Mouse (Mus musculus): Measurements from ENCODE around the gene Npdc1. TPM values are rescaled to one million over a fixed set of nuclear protein-coding genes. Genes with fewer than 3 reads are reported as not detected.

Npdc1 gene
- total and polyA plus RNA-seq, 3 experiments, result 0.22 TPM; not detected in 2

- TF ChIP-seq TAL1 (conservative IDR thresholded peaks at IDR 0.05; ENCODE audit: low read depth, low read length), result no peak
- no peak for TF ChIP-seq GATA2 (IDR thresholded peaks at IDR 0.05; ENCODE audit: borderline replicate concordance, low read depth, low read length)
- TF ChIP-seq CTCF (IDR thresholded peaks at IDR 0.05; ENCODE audit: low read depth, low read length), result no peak
- TF ChIP-seq POLR2AphosphoS5 (IDR thresholded peaks at IDR 0.05; ENCODE audit: insufficient replicate concordance, low read depth, low read length), result no peak
- no peak for TF ChIP-seq GATA1 (IDR thresholded peaks at IDR 0.05; ENCODE audit: borderline replicate concordance, low read length)
- peak; percentile 80 for ATAC-seq (ENCODE audit: extremely low read depth, insufficient number of reproducible peaks, low FRiP score, poor library complexity, severe bottlenecking)
- peak; percentile 99 for DNase-seq (ENCODE audit: low spot score)
- Histone ChIP-seq H3K27me3 (ENCODE audit: insufficient read depth, low read length) (no peaks in the 10 kb centered on the region), H3K4me1 (ENCODE audit: insufficient read depth, low read depth, low read length) (peaks cover 78% of the 10 kb centered on the region), H3K9me3 (replicated peaks) (no peaks in the 10 kb centered on the region), H3K4me3 (ENCODE audit: low read depth, low read length) (peak within 1 kb of the TSS; percentile 99), H3K36me3 (replicated peaks) (peaks cover 39% of the 10 kb centered on the region)
Observed at GRCm38 (mm10) chr2:25371764-25372643, 27.1 kb upstream of the Npdc1 start, which contains the start of gene Sapcd2. Gene Sapcd2 (plus strand): TSS chr2:25372321.

- no peaks in the 10 kb centered on the region for H3K27me3 ChIP-seq (ENCODE audit: insufficient read depth, low read length)
- H3K4me1 ChIP-seq (ENCODE audit: insufficient read depth, low read depth, low read length), result peaks cover 80% of the 10 kb centered on the region
- H3K36me3 ChIP-seq (replicated peaks), result peaks cover 47% of the 10 kb centered on the region
- H3K4me3 ChIP-seq (ENCODE audit: low read depth, low read length), result peak overlapping the region; percentile 99
- ATAC-seq (ENCODE audit: extremely low read depth, insufficient number of reproducible peaks, low FRiP score, poor library complexity, severe bottlenecking) (no peak), DNase-seq (ENCODE audit: low spot score) (peak; percentile 47)
- no peaks in the 10 kb centered on the region for H3K9me3 ChIP-seq (replicated peaks)
- TF ChIP-seq GATA1 (IDR thresholded peaks at IDR 0.05; ENCODE audit: borderline replicate concordance, low read length) (no peak), POLR2AphosphoS5 (IDR thresholded peaks at IDR 0.05; ENCODE audit: insufficient replicate concordance, low read depth, low read length) (no peak), GATA2 (IDR thresholded peaks at IDR 0.05; ENCODE audit: borderline replicate concordance, low read depth, low read length) (no peak), CTCF (IDR thresholded peaks at IDR 0.05; ENCODE audit: low read depth, low read length) (no peak), TAL1 (conservative IDR thresholded peaks at IDR 0.05; ENCODE audit: low read depth, low read length) (no peak)
Observed at GRCm38 (mm10) chr2:25372644-25373391, 26.3 kb upstream of the Npdc1 start.

GRCm38 (mm10) chr2:25373431-25373830 is 25.7 kb upstream of the Npdc1 start:
- no peak for ATAC-seq (ENCODE audit: extremely low read depth, insufficient number of reproducible peaks, low FRiP score, poor library complexity, severe bottlenecking)
- Histone ChIP-seq H3K27me3 (ENCODE audit: insufficient read depth, low read length) (no peaks in the 10 kb centered on the region), H3K4me3 (ENCODE audit: low read depth, low read length) (peak overlapping the region; percentile 99), H3K4me1 (ENCODE audit: insufficient read depth, low read depth, low read length) (peaks cover 76% of the 10 kb centered on the region), H3K36me3 (replicated peaks) (peaks cover 53% of the 10 kb centered on the region), H3K9me3 (replicated peaks) (no peaks in the 10 kb centered on the region)
- TF ChIP-seq GATA2 (IDR thresholded peaks at IDR 0.05; ENCODE audit: borderline replicate concordance, low read depth, low read length) (no peak), GATA1 (IDR thresholded peaks at IDR 0.05; ENCODE audit: borderline replicate concordance, low read length) (no peak), CTCF (IDR thresholded peaks at IDR 0.05; ENCODE audit: low read depth, low read length) (no peak), TAL1 (conservative IDR thresholded peaks at IDR 0.05; ENCODE audit: low read depth, low read length) (no peak), POLR2AphosphoS5 (IDR thresholded peaks at IDR 0.05; ENCODE audit: insufficient replicate concordance, low read depth, low read length) (no peak)
- DNase-seq (ENCODE audit: low spot score), result no peak

GRCm38 (mm10) chr2:25376589-25376988 is 22.6 kb upstream of the Npdc1 start:
- Histone ChIP-seq H3K4me1 (ENCODE audit: insufficient read depth, low read depth, low read length) (peaks cover 51% of the 10 kb centered on the region), H3K4me3 (ENCODE audit: low read depth, low read length) (no peak overlapping the region), H3K27me3 (ENCODE audit: insufficient read depth, low read length) (no peaks in the 10 kb centered on the region), H3K9me3 (replicated peaks) (no peaks in the 10 kb centered on the region), H3K36me3 (replicated peaks) (peaks cover 64% of the 10 kb centered on the region)
- peak; percentile 57 for DNase-seq (ENCODE audit: low spot score)
- TF ChIP-seq GATA2 (IDR thresholded peaks at IDR 0.05; ENCODE audit: borderline replicate concordance, low read depth, low read length) (no peak), CTCF (IDR thresholded peaks at IDR 0.05; ENCODE audit: low read depth, low read length) (peak; percentile 84)
- no peak for ATAC-seq (ENCODE audit: extremely low read depth, insufficient number of reproducible peaks, low FRiP score, poor library complexity, severe bottlenecking)

GRCm38 (mm10) chr2:25384492-25384891 is 14.7 kb upstream of the Npdc1 start:
- no peak for DNase-seq (ENCODE audit: low spot score)
- Histone ChIP-seq H3K4me1 (ENCODE audit: insufficient read depth, low read depth, low read length) (no peaks in the 10 kb centered on the region), H3K27me3 (ENCODE audit: insufficient read depth, low read length) (peaks cover 18% of the 10 kb centered on the region), H3K9me3 (replicated peaks) (no peaks in the 10 kb centered on the region), H3K36me3 (replicated peaks) (peaks cover 4% of the 10 kb centered on the region), H3K4me3 (ENCODE audit: low read depth, low read length) (no peak overlapping the region)
- ATAC-seq (ENCODE audit: extremely low read depth, insufficient number of reproducible peaks, low FRiP score, poor library complexity, severe bottlenecking), result no peak
- TF ChIP-seq CTCF (IDR thresholded peaks at IDR 0.05; ENCODE audit: low read depth, low read length), result no peak
- no peak for TF ChIP-seq GATA2 (IDR thresholded peaks at IDR 0.05; ENCODE audit: borderline replicate concordance, low read depth, low read length)
- no peak for TF ChIP-seq TAL1 (conservative IDR thresholded peaks at IDR 0.05; ENCODE audit: low read depth, low read length)
- no peak for TF ChIP-seq GATA1 (IDR thresholded peaks at IDR 0.05; ENCODE audit: borderline replicate concordance, low read length)
- TF ChIP-seq POLR2AphosphoS5 (IDR thresholded peaks at IDR 0.05; ENCODE audit: insufficient replicate concordance, low read depth, low read length), result no peak

GRCm38 (mm10) chr2:25391266-25391665 is 7.9 kb upstream of the Npdc1 start:
- Histone ChIP-seq H3K4me1 (ENCODE audit: insufficient read depth, low read depth, low read length) (no peaks in the 10 kb centered on the region; the same call in 1 of the 2 replicates), H3K4me3 (ENCODE audit: low read depth, low read length) (no peak overlapping the region), H3K9me3 (replicated peaks) (no peaks in the 10 kb centered on the region), H3K36me3 (replicated peaks) (no peaks in the 10 kb centered on the region), H3K27me3 (ENCODE audit: insufficient read depth, low read length) (peaks cover 39% of the 10 kb centered on the region)
- DNase-seq (ENCODE audit: low spot score) (no peak), ATAC-seq (ENCODE audit: extremely low read depth, insufficient number of reproducible peaks, low FRiP score, poor library complexity, severe bottlenecking) (no peak)
- TF ChIP-seq TAL1 (conservative IDR thresholded peaks at IDR 0.05; ENCODE audit: low read depth, low read length) (no peak), GATA1 (IDR thresholded peaks at IDR 0.05; ENCODE audit: borderline replicate concordance, low read length) (no peak), CTCF (IDR thresholded peaks at IDR 0.05; ENCODE audit: low read depth, low read length) (no peak), GATA2 (IDR thresholded peaks at IDR 0.05; ENCODE audit: borderline replicate concordance, low read depth, low read length) (no peak), POLR2AphosphoS5 (IDR thresholded peaks at IDR 0.05; ENCODE audit: insufficient replicate concordance, low read depth, low read length) (no peak)
